Comparison of ENCODE assay signal across 8 mouse cellular contexts in genomic region chr10:80972071-80972987, GRCm38 (mm10). TPM values are rescaled to one million over a fixed set of nuclear protein-coding genes. Genes with fewer than 3 reads are reported as not detected.
DNase-seq lines count a peak whose midpoint lies in the region.

No protein-coding gene starts in this region.

- DNase-seq in gastrocnemius, postnatal 10 days: peak; percentile 65
- DNase-seq in gastrocnemius, postnatal 14 days: no peak
- DNase-seq in MN1 (ENCODE audit: low spot score): peak; percentile 34
- DNase-seq in cerebellum, postnatal 14 days: peak; percentile 91 to 95
- DNase-seq in kidney, adult 18-20 months: peak; percentile 69
- DNase-seq in right cerebral cortex, adult 18-20 months: no peak
- DNase-seq in left cerebral cortex, adult 8-10 months (ENCODE audit: low spot score in 2 of 2): no peak
- DNase-seq in left cerebral cortex, postnatal 14 days (ENCODE audit: low spot score in 2 of 2): no peak

- intact Hi-C loops in gastrocnemius, postnatal 14 days (cut with DNase I; ENCODE audit: low total_unique reads): no loop called here
- intact Hi-C loops in left cerebral cortex, postnatal 14 days (cut with DNase I): no loop called here

RNA-seq across cellular contexts. Expression of gene Gng7, which starts 42.4 kb away (rescaled TPM):
- total RNA-seq in gastrocnemius, postnatal 10 days (2021): 1 to 10 TPM; 1.7 to 2.0 TPM
- total RNA-seq in gastrocnemius, postnatal 14 days (2021): 1 to 10 TPM in 1 of 2 experiments, under 1 TPM in 1; 0.44 to 1.1 TPM
- 100 to 1,000 TPM; 204 to 252 (median 224) TPM for total RNA-seq in left cerebral cortex, adult 8-10 months (2022)
- 100 to 1,000 TPM; 120 to 135 TPM for total RNA-seq in left cerebral cortex, postnatal 14 days (2021)

RNA-seq across cellular contexts. Expression of gene Gadd45b, which starts 42.5 kb away (rescaled TPM):
- 10 to 100 TPM in 1 of 2 experiments, 1 to 10 TPM in 1; 9.0 to 15.9 TPM for total RNA-seq in gastrocnemius, postnatal 10 days (2021)
- total RNA-seq in gastrocnemius, postnatal 14 days (2021): 10 to 100 TPM; 21.5 to 28.7 TPM
- 10 to 100 TPM; 13.8 to 24.0 (median 20.6) TPM for total RNA-seq in left cerebral cortex, adult 8-10 months (2022)
- total RNA-seq in left cerebral cortex, postnatal 14 days (2021): 10 to 100 TPM; 11.9 to 12.5 TPM

RNA-seq across cellular contexts. Expression of gene Diras1, which starts 53.1 kb away (rescaled TPM):
- under 1 TPM; 0.27 to 0.87 TPM for total RNA-seq in gastrocnemius, postnatal 10 days (2021)
- total RNA-seq in gastrocnemius, postnatal 14 days (2021): under 1 TPM; 0.24 to 0.72 TPM
- 100 to 1,000 TPM; 115 to 131 (median 118) TPM for total RNA-seq in left cerebral cortex, adult 8-10 months (2022)
- total RNA-seq in left cerebral cortex, postnatal 14 days (2021): 100 to 1,000 TPM; 113 to 117 TPM

RNA-seq across cellular contexts. Expression of gene Lmnb2, which starts 54.3 kb away (rescaled TPM):
- 10 to 100 TPM; 24.0 to 28.1 TPM for total RNA-seq in gastrocnemius, postnatal 10 days (2021)
- total RNA-seq in gastrocnemius, postnatal 14 days (2021): 10 to 100 TPM in 1 of 2 experiments, 1 to 10 TPM in 1; 9.4 to 14.3 TPM
- total RNA-seq in left cerebral cortex, adult 8-10 months (2022): 10 to 100 TPM; 17.6 to 21.2 (median 20.1) TPM
- total RNA-seq in left cerebral cortex, postnatal 14 days (2021): 10 to 100 TPM; 19.7 to 20.1 TPM

Comparison
In these comparisons a context has a peak if more than half of its experiments do, and no peak if none do; other contexts are left out.
1. DNase-seq: peak in gastrocnemius, postnatal 10 days (single experiment), MN1 (single experiment), cerebellum, postnatal 14 days (2 of 2) and kidney, adult 18-20 months (single experiment); none in gastrocnemius, postnatal 14 days (single experiment), right cerebral cortex, adult 18-20 months (single experiment), left cerebral cortex, adult 8-10 months (0 of 2) and left cerebral cortex, postnatal 14 days (0 of 2).
2. RNA of gene Gng7, which starts 42.4 kb away (total RNA-seq): 204 to 252 TPM in left cerebral cortex, adult 8-10 months and 120 to 135 TPM in left cerebral cortex, postnatal 14 days; 1.7 to 2.0 TPM in gastrocnemius, postnatal 10 days and 0.44 to 1.1 TPM in gastrocnemius, postnatal 14 days; every median in the first group is over 10 times any median in the second.
3. RNA of gene Diras1, which starts 53.1 kb away (total RNA-seq): 115 to 131 TPM in left cerebral cortex, adult 8-10 months and 113 to 117 TPM in left cerebral cortex, postnatal 14 days; 0.27 to 0.87 TPM in gastrocnemius, postnatal 10 days and 0.24 to 0.72 TPM in gastrocnemius, postnatal 14 days; every median in the first group is over 10 times any median in the second.